Mouse (Mus musculus): ENCODE results near the gene Gpr25.

Gpr25 gene

GRCm38 (mm10) chr1:136232986-136233790, 27.5 kb downstream of the Gpr25 start:
- no peak for DNase-seq

GRCm38 (mm10) chr1:136232285-136232926, 28.3 kb downstream of the Gpr25 start:
- DNase-seq: no peak

GRCm38 (mm10) chr1:136231596-136231995, 29.1 kb downstream of the Gpr25 start:
- peak; percentile 29 for DNase-seq

GRCm38 (mm10) chr1:136230201-136230600, 30.5 kb downstream of the Gpr25 start:
- DNase-seq: peak; percentile 63

- no peak for DNase-seq
Measured at GRCm38 (mm10) chr1:136229040-136229373, 31.7 kb downstream of the Gpr25 start.

DNA sequence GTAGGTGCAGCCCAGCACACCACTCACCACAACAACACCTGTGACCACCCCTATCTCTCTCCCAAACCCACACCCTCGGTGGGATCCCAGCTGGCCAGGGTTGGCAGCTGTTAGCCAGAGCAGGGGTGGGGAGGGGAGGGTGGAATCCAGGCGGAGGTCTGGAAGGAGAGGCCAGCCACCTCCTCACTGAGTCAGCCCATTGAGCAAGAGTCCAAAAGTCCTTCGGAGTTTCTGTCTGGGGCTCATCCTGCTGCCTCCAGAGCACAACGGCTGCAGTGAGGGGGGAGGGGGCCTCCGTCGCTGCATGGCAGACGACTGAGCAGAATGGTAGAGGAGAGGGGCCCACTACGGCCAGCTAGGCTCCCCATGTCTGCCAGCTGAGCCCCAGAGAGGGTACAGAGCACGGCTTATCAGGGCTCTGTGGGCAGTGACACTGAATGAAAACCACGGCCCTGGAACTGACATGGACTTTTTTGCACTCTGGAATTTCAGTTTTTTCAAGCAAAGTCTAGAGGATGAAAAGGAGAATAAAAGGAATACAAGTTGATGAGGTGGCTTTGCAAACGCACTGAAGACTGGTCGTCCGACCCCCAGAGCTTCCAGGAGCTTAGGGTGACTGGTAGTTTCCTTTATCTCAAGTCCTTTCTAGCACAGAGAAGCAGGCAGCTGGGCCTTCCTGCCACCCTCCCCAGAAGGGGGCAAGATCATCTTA, 32.2 kb downstream of the Gpr25 start:
- DNase-seq: peak; percentile 43

DNA sequence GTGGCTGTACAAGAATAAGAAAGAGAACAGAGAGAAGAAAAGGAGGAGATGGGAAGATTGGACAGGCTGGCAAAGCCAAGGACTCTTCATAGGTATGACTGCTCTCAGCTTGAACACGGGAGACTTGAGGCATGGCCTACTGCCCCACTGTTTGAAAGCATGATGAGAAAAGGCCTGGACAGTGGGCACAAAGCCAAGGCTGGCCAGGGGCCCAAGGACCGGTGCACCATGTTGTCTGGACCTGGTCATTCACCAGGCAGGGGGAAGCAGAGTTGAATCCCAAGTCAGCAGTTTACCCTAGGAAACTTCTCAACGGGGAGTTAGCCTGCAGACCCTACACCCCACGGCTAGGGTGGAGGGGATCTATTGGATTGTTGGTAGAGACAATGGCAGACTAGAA, 32.8 kb downstream of the Gpr25 start:
- DNase-seq: peak; percentile 39

GRCm38 (mm10) chr1:136226626-136227025, 34.0 kb downstream of the Gpr25 start:
- no peak for DNase-seq

DNA sequence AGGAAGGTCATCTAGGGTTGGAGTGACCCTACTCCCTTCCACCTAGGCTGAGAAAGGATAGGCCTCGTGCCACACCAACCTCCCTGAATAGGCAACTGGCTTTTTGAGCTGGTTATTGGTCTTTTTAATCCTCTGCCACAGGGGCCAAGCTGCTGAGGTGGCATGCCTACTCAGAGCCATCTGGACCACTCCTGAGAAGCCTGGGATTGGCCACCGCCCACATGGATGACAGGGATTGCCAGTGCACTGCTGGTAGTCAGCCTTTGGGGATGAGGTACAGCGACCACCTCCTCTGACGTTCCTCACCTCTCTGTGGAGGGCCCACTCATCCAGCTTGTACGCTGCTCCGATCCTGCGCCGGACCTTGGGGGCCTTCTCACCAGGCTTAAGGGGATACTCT, 34.8 kb downstream of the Gpr25 start:
- DNase-seq: no peak

- DNase-seq: no peak
Measured at GRCm38 (mm10) chr1:136223758-136224342, 36.8 kb downstream of the Gpr25 start.

GRCm38 (mm10) chr1:136222386-136222785, 38.3 kb downstream of the Gpr25 start:
- DNase-seq: no peak

GRCm38 (mm10) chr1:136220037-136220871, 40.4 kb downstream of the Gpr25 start:
- peak; percentile 44 for DNase-seq

DNA sequence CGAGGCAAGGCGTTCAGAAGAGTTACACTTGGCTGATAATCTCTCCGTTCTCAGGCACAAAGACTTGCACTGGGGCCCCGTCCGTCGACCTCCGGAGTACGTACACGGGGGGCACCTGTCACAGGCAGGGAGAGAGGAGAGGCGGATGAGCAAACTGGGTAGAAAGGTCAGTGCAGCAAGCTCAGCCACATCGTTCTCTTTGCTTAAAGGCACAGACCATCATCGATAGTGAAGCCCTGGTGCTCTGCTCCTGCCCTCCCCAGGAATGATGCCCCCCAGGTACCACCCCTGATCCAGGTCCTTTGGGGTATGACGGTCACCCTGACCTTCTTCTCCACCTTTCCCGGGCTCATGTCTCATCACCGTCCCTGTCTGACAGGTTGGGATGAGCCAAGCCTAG, 46.4 kb downstream of the Gpr25 start:
- DNase-seq: no peak

GRCm38 (mm10) chr1:136212803-136213202, 47.9 kb downstream of the Gpr25 start, which contains the start of gene Mroh3:
Mroh3 (minus strand) TSS chr1:136212828.
- DNase-seq: peak; percentile 50

All from lung, postnatal 10 days (tissue).